Mouse (Mus musculus) liver, adult 2 months (tissue): Measurements from ENCODE around the gene Lhfpl3.

ENCODE experiments used
- CTCF ChIP-seq: fragments of 200-500 bp; IDR thresholded peaks from 2 replicates; pipeline ENCODE4 v1.5.1; 2011; ENCODE audit warnings: low read depth, low read length, control low read depth
- POLR2A ChIP-seq: fragments of 200-500 bp; IDR thresholded peaks from 2 replicates; pipeline ENCODE4 v1.6.1; 2011; ENCODE audit warnings: low read length, control low read depth; ENCODE audit not compliant: insufficient read depth; ENCODE audit errors: extremely low read depth

DNA sequence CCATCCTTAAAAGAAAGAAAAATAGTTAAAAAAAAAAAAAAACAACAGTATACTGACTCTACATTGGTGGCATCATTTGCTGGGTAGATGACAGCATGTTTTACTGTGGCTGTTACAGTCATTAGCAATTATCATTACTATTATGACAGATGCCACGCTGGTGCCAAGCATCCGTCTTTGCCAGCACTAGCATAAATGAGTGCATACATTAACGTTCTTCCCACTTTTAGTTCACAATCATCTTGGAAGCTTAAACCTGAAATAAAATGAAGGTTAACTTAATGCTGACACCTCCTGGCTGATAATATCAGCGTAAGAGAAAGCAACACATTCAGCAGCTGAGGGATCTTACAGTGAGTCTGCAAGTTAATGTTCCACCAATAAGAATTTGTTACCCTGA is 451.0 kb downstream of the Lhfpl3 start:
- TF ChIP-seq CTCF, result no peak
- no peak for TF ChIP-seq POLR2A
